Mouse (Mus musculus) CD4-positive, CD25-positive, alpha-beta regulatory T cell, adult 2 months (primary cell): Measurements from ENCODE around the gene Creb1.
"Not testable (repeated sequence)": the region's sequence is repeated elsewhere in the genome, so short reads cannot be mapped to it uniquely, and the experiment has no call there.

Experiments
- DNase-seq: peaks from one replicate; pipeline ENCODE4 v3.0.0-alpha.2; 2012; ENCODE audit warnings: low read depth, low spot score

The Creb1 gene

GRCm38 (mm10) chr1:64538837-64539367, 6.5 kb downstream of the Creb1 start:
- peak; percentile 14 for DNase-seq

GRCm38 (mm10) chr1:64543750-64544149, 11.3 kb downstream of the Creb1 start:
- peak; percentile 65 for DNase-seq

GRCm38 (mm10) chr1:64546070-64546469, 13.6 kb downstream of the Creb1 start:
- DNase-seq: no peak

- no peak for DNase-seq
These were observed 16.9 kb downstream of the Creb1 start for GRCm38 (mm10) chr1:64549380-64549779.

- no peak for DNase-seq
These were observed 19.5 kb downstream of the Creb1 start for GRCm38 (mm10) chr1:64551908-64552307.

- DNase-seq: no peak
These were observed 27.7 kb downstream of the Creb1 start for GRCm38 (mm10) chr1:64560105-64560504.

GRCm38 (mm10) chr1:64568206-64568605, 35.8 kb downstream of the Creb1 start:
- DNase-seq: no peak

- no peak for DNase-seq
These were observed 43.6 kb downstream of the Creb1 start for GRCm38 (mm10) chr1:64576022-64576421.

GRCm38 (mm10) chr1:64576732-64577131, 44.3 kb downstream of the Creb1 start:
- no peak for DNase-seq

- DNase-seq: not testable (repeated sequence)
These were observed 45.5 kb downstream of the Creb1 start for GRCm38 (mm10) chr1:64577911-64578310.

GRCm38 (mm10) chr1:64578801-64579200, 46.4 kb downstream of the Creb1 start:
- DNase-seq: no peak

GRCm38 (mm10) chr1:64598926-64599325, 66.5 kb downstream of the Creb1 start:
- DNase-seq: no peak

- DNase-seq: no peak
These were observed 68.1 kb downstream of the Creb1 start for GRCm38 (mm10) chr1:64600413-64601077.

GRCm38 (mm10) chr1:64601242-64601842, 68.9 kb downstream of the Creb1 start:
- DNase-seq: peak; percentile 22

- DNase-seq: no peak
These were observed 70.9 kb downstream of the Creb1 start for GRCm38 (mm10) chr1:64603381-64603780.

- no peak for DNase-seq
These were observed 76.7 kb downstream of the Creb1 start for GRCm38 (mm10) chr1:64609145-64609544.

- no peak for DNase-seq
These were observed 77.5 kb downstream of the Creb1 start for GRCm38 (mm10) chr1:64609976-64610375.

GRCm38 (mm10) chr1:64614311-64614710, 81.9 kb downstream of the Creb1 start:
- DNase-seq: no peak

GRCm38 (mm10) chr1:64614801-64615345, 82.4 kb downstream of the Creb1 start:
- no peak for DNase-seq

GRCm38 (mm10) chr1:64615531-64615991, 83.1 kb downstream of the Creb1 start:
- DNase-seq: peak; percentile 31

GRCm38 (mm10) chr1:64616076-64616475, 83.6 kb downstream of the Creb1 start:
- peak; percentile 13 for DNase-seq

- DNase-seq: no peak
These were observed 84.1 kb downstream of the Creb1 start for GRCm38 (mm10) chr1:64616531-64616880.
